Mouse (Mus musculus): ENCODE results near the gene Smdt1. TPM values are rescaled to one million over a fixed set of nuclear protein-coding genes. Genes with fewer than 3 reads are reported as not detected.
"Not testable (repeated sequence)": the region's sequence is repeated elsewhere in the genome, so short reads cannot be mapped to it uniquely, and the experiment has no call there.

Gene Smdt1
- total RNA-seq, 2 experiments from 2014 or later = 40.8 to 115 TPM

GRCm38 (mm10) chr15:82361459-82362018 is 22.8 kb downstream of the Smdt1 start:
- peak; percentile 85 for ATAC-seq (replicated peaks; ENCODE audit: low FRiP score, low TSS enrichment, poor library complexity, severe bottlenecking)

- ATAC-seq (replicated peaks; ENCODE audit: low FRiP score, low TSS enrichment, poor library complexity, severe bottlenecking) = no peak
These were observed 23.5 kb downstream of the Smdt1 start for GRCm38 (mm10) chr15:82362234-82362633.

GRCm38 (mm10) chr15:82363801-82364200 is 25.0 kb downstream of the Smdt1 start:
- ATAC-seq (replicated peaks; ENCODE audit: low FRiP score, low TSS enrichment, poor library complexity, severe bottlenecking) = not testable (repeated sequence)

DNA sequence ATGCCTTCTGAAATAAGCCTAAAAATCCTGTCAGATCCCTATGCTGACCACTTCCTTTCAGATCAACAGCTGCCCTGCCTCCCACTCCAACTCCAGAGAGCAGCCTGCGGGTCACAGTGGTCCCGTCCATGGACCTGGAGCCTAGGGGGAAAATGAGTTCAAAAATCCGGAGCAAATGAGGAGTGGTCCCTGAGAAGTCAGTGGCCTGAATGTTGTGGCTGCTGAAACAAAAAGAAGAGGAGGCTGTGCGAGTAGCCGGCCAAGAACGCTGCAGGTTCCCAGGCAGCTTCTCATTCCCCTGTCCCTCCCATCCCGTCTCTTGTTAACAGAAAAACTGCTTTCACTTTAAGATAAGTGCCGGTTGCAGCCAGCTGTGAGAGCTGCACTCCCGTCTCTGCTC is 25.8 kb downstream of the Smdt1 start:
- not testable (repeated sequence) for ATAC-seq (replicated peaks; ENCODE audit: low FRiP score, low TSS enrichment, poor library complexity, severe bottlenecking)

GRCm38 (mm10) chr15:82368146-82368545 is 29.4 kb downstream of the Smdt1 start:
- ATAC-seq (replicated peaks; ENCODE audit: low FRiP score, low TSS enrichment, poor library complexity, severe bottlenecking) = no peak

DNA sequence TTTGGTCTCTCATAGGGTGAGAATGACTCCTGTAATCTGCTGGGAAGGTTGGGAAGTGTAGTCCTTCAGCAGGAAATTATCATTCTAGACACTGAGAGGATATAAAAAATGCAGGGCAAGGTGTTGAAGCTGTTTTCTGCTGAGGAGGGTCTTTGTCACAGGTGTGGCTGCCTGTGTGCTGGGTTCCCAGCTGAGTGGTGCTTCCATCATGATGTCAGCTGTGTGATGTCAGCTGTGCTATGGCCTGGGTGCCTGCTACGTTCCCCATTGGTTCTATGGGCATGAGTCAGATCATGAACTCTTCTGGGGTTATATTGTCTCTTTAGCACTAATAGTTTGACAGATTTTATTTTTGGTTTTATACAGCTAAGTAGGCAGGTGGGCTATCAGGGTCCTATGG is 30.1 kb downstream of the Smdt1 start:
- no peak for ATAC-seq (replicated peaks; ENCODE audit: low FRiP score, low TSS enrichment, poor library complexity, severe bottlenecking)

DNA sequence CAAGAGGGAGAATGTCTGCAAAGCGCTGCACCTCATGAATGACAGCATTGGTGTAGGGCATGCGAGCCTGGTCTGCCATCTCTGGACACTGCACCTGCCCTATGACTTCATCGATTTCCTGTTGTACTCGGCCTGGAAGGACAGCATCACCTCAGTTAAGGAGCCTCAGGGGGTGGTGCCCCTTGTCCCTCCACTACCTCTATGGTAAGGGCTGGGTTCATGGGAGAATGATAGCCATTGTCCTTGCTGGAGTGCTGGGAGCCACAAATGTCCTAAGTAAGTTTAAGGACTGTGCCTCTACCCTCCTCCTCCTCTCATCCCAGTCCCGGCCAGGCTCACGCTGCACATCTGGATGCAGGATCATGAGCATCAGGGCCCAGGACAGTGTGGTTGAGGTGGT is 33.7 kb downstream of the Smdt1 start:
- no peak for ATAC-seq (replicated peaks; ENCODE audit: low FRiP score, low TSS enrichment, poor library complexity, severe bottlenecking)

DNA sequence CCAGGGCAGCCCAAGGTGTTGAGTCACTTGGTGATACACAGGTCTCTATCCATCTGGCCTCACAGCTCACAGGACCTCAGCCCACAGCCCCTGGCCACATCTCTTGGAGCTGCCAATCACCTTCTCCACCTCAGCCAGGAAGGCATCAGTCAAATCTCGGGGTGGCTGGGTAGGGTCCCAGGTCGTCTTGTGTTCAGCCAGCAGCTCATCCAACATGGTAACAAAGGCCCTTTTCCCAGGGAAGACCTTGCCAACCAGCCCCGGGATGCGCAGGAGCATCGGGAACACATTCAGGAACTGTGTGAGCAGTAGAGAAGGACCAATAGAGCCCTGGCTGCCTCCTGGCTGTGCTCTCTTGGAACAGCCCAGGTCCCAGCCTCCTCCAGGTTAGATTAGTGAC is 34.2 kb downstream of the Smdt1 start:
- no peak for ATAC-seq (replicated peaks; ENCODE audit: low FRiP score, low TSS enrichment, poor library complexity, severe bottlenecking)

- no peak for ATAC-seq (replicated peaks; ENCODE audit: low FRiP score, low TSS enrichment, poor library complexity, severe bottlenecking)
These were observed 35.7 kb downstream of the Smdt1 start for GRCm38 (mm10) chr15:82374437-82374836.

- no peak for ATAC-seq (replicated peaks; ENCODE audit: low FRiP score, low TSS enrichment, poor library complexity, severe bottlenecking)
These were observed 37.1 kb downstream of the Smdt1 start for GRCm38 (mm10) chr15:82375855-82376254.

GRCm38 (mm10) chr15:82376393-82377138 is 37.8 kb downstream of the Smdt1 start:
- ATAC-seq (replicated peaks; ENCODE audit: low FRiP score, low TSS enrichment, poor library complexity, severe bottlenecking) = no peak

DNA sequence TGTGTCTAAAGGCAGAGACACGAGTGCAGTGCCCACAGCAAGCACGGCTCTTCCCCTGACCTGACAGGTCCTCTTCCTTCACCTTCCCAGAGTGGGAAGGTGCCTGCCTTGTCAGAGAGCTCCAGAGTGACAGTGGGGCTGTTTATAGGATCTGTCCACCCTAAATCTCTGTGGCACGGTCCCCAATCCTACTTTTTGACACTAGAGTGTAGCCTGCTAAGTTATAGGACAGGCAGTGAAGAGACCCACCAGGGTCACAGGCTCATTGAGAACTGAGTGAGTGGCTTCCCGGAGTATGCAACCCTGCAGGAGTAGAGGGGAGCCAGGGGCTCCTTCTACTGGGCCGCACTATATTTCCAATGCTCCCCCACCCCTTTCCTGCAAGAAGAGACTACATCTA is 38.9 kb downstream of the Smdt1 start:
- ATAC-seq (replicated peaks; ENCODE audit: low FRiP score, low TSS enrichment, poor library complexity, severe bottlenecking) = no peak

DNA sequence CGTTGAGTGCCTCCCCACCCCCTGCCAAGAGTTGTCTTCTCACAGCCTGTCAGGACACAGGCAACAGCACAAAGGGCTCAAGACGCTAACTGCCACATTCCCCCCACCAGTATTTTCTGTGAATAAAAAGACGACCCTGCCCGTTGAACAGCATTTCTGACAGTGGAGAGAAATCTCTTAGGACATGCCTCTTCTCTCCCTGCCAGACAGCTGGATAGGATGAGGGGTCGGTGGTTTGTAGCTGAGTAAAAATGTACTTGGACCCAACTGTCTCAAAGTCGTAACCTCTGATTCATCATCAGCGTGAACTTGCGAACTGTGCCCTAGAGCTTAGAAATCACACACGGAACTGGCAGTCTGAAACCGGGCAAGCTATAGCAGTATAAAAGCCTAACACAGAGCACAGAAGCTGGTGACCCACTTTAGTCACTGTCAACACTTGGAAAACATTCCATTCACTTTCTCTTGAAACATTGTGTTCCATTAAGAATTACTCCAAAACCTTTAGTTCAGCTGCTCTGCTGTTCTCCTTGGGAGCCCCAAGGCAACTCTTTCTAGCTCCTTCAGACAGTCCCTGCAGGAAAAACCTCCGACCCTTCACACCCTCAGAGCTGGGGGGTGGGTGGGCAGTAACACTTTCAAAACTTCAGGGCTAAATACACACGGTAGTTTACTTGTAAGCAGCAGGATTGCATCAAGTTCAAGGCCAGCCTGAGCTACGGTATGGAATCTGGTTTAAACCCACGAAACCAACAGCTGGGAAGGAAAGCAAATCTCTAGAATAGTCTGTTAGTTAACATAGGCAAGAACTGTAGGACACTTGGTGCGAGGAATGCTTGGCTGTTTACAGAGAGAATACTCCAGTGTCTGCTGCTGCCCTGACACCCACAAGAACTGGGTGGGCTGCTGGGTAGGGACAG is 39.8 kb downstream of the Smdt1 start:
- ATAC-seq (replicated peaks; ENCODE audit: low FRiP score, low TSS enrichment, poor library complexity, severe bottlenecking) = no peak

GRCm38 (mm10) chr15:82379511-82379870 is 40.7 kb downstream of the Smdt1 start:
- peak; percentile 26; the same call in 1 of the 2 replicates for ATAC-seq (replicated peaks; ENCODE audit: low FRiP score, low TSS enrichment, poor library complexity, severe bottlenecking)

DNA sequence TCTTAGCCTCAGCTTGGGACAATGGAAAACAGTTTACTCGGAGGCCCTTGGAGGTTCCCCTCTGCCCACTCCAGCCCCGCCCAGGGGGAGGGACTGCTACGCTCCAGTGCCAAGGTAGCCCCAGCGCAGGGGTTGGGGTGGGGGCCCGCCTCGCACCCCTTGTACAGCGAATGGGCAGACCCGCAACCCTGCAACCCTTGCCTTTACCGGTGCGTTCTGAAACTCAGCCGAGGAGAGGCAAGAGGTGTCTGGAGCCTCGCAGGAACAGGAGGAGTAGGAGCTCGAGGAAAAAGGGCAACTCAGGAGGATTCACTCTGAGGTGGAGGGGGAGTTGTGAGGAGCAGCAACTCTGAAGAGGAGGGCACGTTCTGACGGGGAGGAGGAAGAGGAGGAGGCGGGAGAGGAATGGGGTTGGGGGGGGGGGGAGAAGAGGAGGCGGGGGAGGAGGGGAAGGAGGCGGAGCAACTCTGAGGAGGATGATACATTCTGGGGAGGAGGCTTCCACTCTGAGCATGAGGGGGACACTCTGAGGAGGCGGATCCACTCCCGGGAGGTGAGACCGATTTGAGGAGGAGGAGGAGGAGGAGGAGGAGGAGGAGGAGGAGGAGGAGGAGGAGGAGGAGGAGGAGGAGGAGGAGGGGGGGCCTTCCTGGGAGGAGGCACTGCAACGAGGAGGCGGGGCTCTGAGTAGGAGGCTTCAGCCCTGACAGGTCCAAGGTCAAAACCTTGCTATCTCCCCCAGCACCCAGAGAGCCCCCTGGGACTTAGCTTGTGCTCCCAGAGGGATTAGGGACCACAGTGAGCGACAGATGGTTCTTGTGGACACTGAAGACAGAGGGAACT is 41.3 kb downstream of the Smdt1 start, which contains the start of gene Cyp2d22:
Gene Cyp2d22, minus strand, starts transcription at position 390 of the 843 bp plus-strand sequence.
- ATAC-seq (replicated peaks; ENCODE audit: low FRiP score, low TSS enrichment, poor library complexity, severe bottlenecking) = peak; percentile 78

GRCm38 (mm10) chr15:82380714-82381062 is 41.9 kb downstream of the Smdt1 start:
- ATAC-seq (replicated peaks; ENCODE audit: low FRiP score, low TSS enrichment, poor library complexity, severe bottlenecking) = no peak

DNA sequence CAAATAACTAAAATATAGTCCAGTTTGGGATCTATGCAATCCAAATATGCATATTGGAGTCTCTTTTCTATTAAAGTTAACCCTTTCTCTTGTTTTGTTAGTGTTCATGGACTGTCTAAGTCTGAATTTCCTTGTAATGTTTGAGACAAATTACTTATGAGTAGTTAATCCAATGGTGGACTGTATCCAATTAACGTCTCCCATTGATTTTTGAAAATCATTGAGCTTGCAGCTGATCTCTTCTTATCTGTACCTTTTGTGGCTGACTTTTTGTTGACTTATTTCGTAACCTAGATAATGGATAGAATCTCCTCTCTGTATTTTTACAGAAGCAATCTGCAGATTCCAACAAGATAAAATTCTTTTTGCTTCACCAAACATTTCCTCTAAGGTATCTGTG is 43.7 kb downstream of the Smdt1 start:
- ATAC-seq (replicated peaks; ENCODE audit: low FRiP score, low TSS enrichment, poor library complexity, severe bottlenecking) = no peak

DNA sequence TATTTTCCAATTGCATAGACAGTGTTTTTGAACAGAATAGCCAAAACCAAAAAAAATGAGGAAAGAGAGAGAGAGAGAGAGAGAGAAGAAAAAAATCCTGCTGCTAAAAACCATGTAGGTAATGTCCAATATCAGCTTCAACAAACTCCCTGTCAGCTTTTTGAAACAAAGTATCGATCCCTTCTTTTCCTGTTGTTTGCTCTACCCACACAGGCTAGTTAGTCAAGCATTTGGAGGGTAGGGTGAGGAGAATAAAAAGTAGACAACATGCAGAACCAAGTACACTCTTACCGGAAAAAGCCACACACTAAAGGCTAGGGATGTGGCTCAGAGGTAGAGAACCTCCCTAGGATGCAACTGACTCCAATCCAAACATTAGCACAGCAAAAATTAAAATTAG is 47.0 kb downstream of the Smdt1 start:
- ATAC-seq (replicated peaks; ENCODE audit: low FRiP score, low TSS enrichment, poor library complexity, severe bottlenecking) = no peak

DNA sequence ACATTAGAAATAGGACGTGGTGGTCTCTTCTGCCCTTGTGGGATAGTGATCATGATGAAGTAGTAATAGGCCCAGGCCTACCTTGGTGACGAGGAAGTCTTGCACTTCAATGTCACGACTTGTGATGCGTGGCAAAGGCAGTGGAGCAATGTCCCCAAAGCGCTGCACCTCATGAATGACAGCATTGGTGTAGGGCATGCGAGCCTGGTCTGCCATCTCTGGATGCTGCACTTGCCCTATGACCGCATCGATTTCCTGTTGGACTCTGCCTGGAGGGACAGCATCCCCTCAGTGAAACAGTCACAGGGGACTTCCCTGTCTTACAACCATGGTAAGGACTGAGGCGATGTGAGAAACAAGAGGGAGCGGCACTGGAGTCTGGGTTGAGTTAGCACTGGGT is 51.2 kb downstream of the Smdt1 start:
- not testable (repeated sequence) for ATAC-seq (replicated peaks; ENCODE audit: low FRiP score, low TSS enrichment, poor library complexity, severe bottlenecking)

All from megakaryocyte-erythroid progenitor cell, adult 5-6 weeks (primary cell).